Mouse (Mus musculus) erythroblast, adult 5-6 weeks (primary cell): Measurements from ENCODE around the gene Hmgn3. TPM values are rescaled to one million over a fixed set of nuclear protein-coding genes. Genes with fewer than 3 reads are reported as not detected.

Source experiments
- ATAC-seq: replicated peaks from 2 replicates; pipeline ENCODE4 v1.8.0; 2016; ENCODE audit warnings: moderate number of reproducible peaks, mild to moderate bottlenecking, moderate TSS enrichment, inconsistent platforms; ENCODE audit not compliant: poor library complexity, low FRiP score, severe bottlenecking
- total RNA-seq, 2 experiments: library from RNA; stranded (forward) in 1 of 2; stranded (reverse) in 1 of 2; fragments of 150-400 nt in 1 of 2; fragments of 200-764, 138-1000 nt in 1 of 2; gene quantifications; 2 replicates each; pipeline versions ENCODE4 v1.2.3 to v1.2.4; 2015 to 2017; ENCODE audit warnings: low replicate concordance in 2 of 2

Gene Hmgn3
- total RNA-seq, 2 experiments from 2014 or later = not detected

GRCm38 (mm10) chr9:83103785-83104184 lies 42.7 kb downstream of the Hmgn3 start:
- ATAC-seq = no peak

DNA sequence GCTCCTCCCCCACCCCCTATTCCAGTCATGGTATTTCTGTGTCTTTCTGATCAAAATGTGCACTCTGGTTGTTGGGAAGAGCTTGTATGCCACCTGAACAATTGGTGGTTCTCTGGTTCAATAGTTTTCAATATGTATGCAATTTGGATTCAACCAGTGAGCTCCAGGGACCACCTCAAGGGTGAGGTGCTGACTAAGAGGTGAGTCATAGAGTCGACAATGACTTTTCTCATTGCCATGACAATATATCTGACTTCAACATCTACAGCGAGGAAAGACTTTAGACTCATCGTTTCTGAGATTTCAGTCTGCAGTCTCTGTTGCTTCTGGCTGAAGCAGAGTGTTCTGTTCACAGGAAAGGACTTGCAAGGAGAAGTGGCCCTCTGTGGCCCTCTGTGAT lies 44.8 kb downstream of the Hmgn3 start:
- no peak for ATAC-seq

DNA sequence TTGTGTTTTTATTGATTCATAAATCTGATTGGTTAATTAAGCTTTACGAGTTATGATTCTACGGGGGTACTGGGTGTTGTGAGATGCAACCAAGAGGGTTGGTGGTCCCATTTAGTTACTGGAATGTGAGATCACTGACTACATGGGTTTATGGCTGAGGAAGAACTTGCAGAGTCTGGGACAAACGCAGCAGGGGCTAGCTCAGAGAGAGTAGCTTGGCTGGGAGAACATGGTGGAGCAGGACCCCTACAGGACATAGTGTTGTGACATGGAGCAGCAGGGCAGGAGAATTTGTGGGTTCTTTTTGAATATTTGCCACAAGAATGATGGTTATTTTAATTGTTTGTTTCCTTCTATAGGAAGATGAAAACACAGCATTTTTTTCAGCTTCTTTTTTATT lies 45.7 kb downstream of the Hmgn3 start:
- ATAC-seq = no peak

DNA sequence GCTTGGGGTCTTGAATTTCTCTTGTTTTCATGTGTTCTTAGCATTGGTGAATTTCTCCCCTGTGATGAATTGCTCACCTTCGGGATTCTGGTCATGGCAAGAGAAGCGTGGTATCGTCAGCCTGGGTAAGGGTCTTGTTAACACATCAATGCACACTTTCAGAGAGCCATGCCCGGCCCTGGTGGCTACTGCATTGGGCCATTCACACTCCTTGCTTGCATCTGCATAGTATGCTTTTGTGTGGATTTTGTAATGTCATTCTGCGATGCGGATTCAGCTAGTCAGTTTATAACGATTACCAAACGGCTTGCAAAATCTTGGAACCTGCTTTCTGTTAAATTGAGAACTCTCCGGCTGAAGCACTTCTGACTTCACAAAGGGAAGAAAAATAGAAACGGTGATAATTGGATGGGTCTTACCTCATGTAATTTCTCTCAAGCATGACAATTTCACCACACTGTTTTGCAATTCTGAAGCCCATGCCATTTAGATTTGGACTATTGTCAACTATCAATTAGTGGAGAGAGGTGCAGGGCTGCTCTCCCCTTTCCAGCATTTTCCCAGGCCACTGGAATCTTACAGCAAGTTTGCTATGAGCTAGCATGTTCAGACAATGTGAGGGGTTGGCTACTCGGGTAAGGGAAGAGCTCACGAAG lies 47.7 kb downstream of the Hmgn3 start:
- no peak for ATAC-seq

DNA sequence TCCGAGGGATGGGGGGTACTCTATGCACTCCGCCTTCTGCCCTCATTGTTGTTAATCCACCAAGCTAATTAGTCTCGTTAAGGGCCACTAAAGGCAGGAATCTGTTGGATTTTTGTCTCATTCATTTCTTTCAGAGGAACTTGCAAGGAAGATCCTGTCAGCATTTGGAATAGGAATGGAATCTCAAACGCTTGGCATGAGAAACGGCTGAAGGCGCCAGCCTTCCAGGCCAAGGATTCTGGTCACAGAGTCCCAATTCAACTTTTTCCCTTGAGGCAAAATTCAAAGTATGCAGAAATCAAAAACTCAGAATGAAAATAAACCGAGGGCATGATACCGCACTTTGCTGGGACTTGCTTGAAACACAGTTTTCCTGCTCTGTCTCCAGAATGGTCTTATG lies 48.7 kb downstream of the Hmgn3 start:
- no peak for ATAC-seq

DNA sequence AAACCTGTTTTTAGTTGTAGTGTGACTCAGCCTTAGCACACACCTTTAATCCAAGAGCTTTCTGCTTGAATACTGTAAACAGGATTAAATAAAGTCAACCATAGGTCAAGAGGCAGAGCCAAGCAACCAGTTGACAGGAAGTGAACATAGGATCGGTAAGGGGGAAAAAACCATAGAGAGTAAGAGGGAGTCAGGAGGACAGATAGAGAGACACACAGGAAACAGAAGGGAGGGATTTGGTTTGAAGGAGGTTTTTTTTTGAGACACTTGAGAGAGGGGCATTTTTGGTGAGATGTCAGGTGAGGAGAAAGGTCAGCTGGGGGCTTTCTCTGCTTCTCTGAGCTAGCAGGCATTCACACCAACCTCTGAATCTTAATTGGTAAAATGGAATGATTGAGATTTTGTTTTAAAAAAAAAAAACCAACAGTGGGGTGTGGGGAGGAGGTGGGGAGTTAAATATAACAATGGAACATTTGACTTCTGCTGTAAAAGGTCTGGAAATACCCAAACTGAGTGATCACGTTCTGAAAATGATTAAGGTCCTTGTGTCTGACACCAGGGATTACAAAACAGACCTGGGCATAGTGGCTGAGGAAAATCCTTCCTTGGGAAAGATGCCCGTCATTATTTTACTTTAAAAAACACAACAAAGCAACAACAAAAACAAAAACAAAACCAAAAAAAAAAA lies 51.7 kb downstream of the Hmgn3 start:
- ATAC-seq = no peak

DNA sequence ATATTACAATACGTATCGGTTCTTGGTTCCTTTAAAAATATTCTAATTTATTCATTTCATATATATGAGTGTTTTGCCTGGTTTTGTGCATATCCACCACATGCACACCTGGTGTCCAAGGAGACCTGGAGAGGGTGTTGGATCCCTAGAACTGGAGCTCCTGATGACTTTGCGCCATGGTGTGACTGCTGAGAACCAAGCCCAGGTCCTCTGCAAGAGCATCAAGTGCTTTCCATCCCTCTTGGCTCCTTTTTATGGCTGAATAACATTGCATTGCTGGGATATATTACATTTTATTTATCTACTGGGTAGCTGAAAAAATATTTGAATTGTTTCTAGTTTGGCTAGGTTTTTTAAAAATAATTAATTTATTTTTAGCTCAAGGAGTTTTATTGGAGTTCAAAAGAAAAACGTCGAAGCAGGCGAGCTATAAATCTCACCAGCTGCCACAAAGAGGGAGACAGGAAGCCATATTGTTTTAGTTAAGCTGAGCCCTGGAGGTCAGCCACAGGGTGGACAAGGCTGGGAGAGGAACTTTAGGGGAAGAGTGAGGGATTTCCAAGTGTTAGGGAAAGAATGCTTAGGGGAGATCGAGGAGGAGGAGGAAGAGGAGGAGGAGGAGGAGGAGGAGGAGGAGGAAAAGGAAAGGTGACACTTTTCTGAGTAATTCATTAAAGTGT lies 62.6 kb downstream of the Hmgn3 start:
- no peak for ATAC-seq

- ATAC-seq = no peak
Measured at GRCm38 (mm10) chr9:83083091-83083490, 63.4 kb downstream of the Hmgn3 start.

GRCm38 (mm10) chr9:83082296-83082695 lies 64.2 kb downstream of the Hmgn3 start:
- ATAC-seq = no peak

- no peak for ATAC-seq
Measured at GRCm38 (mm10) chr9:83079724-83080123, 66.8 kb downstream of the Hmgn3 start.

GRCm38 (mm10) chr9:83068246-83068645 lies 78.2 kb downstream of the Hmgn3 start:
- no peak for ATAC-seq

- no peak for ATAC-seq
Measured at GRCm38 (mm10) chr9:83061289-83061688, 85.2 kb downstream of the Hmgn3 start.

Other genes starting within 250 kb of the Hmgn3 start
- 81.3 and 92.0 TPM in 2 replicates for gene Phip, start 171.2 kb downstream of the Hmgn3 start, total RNA-seq (2015; ENCODE audit: low replicate concordance)
- gene Phip, start 171.2 kb downstream of the Hmgn3 start, total RNA-seq (2017; ENCODE audit: low replicate concordance) = 131 and 135 TPM in 2 replicates